Mouse (Mus musculus) ES-E14 (cell line): ENCODE results near the gene Pld4.

Experiments used
- CHD2 ChIP-seq: IDR thresholded peaks from 2 replicates; pipeline ENCODE4 v1.6.1; 2014; ENCODE audit warnings: mild to moderate bottlenecking, low read depth, low read length, inconsistent platforms
- HCFC1 ChIP-seq: IDR thresholded peaks from 2 replicates; pipeline ENCODE4 v1.6.1; 2012; ENCODE audit warnings: low read length, inconsistent platforms, borderline replicate concordance; ENCODE audit not compliant: insufficient read depth
- MAFK ChIP-seq: IDR thresholded peaks from 2 replicates; pipeline ENCODE4 v1.6.1; 2014; ENCODE audit warnings: mild to moderate bottlenecking, low read depth, low read length, inconsistent platforms; ENCODE audit not compliant: insufficient read depth
- ZC3H11A ChIP-seq: IDR thresholded peaks from 2 replicates; pipeline ENCODE4 v1.6.1; 2012; ENCODE audit warnings: low read depth, mild to moderate bottlenecking, inconsistent platforms, low read length, borderline replicate concordance
- ZNF384 ChIP-seq: IDR thresholded peaks from 2 replicates; pipeline ENCODE4 v1.6.1; 2012; ENCODE audit warnings: low read depth, low read length, inconsistent platforms

GRCm38 (mm10) chr12:112761411-112761810 is 956 bp downstream of the Pld4 start:
- no peak for TF ChIP-seq MAFK
- no peak for TF ChIP-seq CHD2
- no peak for TF ChIP-seq HCFC1
- no peak for TF ChIP-seq ZNF384
- no peak for TF ChIP-seq ZC3H11A
